Mouse (Mus musculus): ENCODE results near the gene Ppp2r1b.

- TF ChIP-seq GATA1 (IDR thresholded peaks at IDR 0.05; ENCODE audit: low read length) (no peak), TAL1 (IDR thresholded peaks at IDR 0.05; ENCODE audit: low read length) (no peak)
These were observed 31.2 kb downstream of the Ppp2r1b start for GRCm38 (mm10) chr9:50876287-50876686.
